Mouse (Mus musculus) G1E (cell line): ENCODE measurements around the gene Gm10024.
"Not testable (repeated sequence)": the region's sequence is repeated elsewhere in the genome, so short reads cannot be mapped to it uniquely, and the experiment has no call there.

Experiments used
- CTCF ChIP-seq: IDR thresholded peaks from 2 replicates; pipeline ENCODE4 v1.5.1; 2012; ENCODE audit warnings: low read depth, low read length, inconsistent platforms, mixed read lengths
- GATA1 ChIP-seq: IDR thresholded peaks from 2 replicates; pipeline ENCODE4 v1.6.1; 2012; ENCODE audit warnings: borderline replicate concordance, low read length, inconsistent platforms, mixed read lengths
- GATA2 ChIP-seq: IDR thresholded peaks from 2 replicates; pipeline ENCODE4 v1.6.1; 2012; ENCODE audit warnings: low read depth, low read length, inconsistent platforms, borderline replicate concordance
- POLR2AphosphoS5 ChIP-seq: IDR thresholded peaks from 2 replicates; pipeline ENCODE4 v1.6.1; 2012; ENCODE audit warnings: low read depth, low read length, inconsistent platforms; ENCODE audit not compliant: insufficient replicate concordance
- TAL1 ChIP-seq: conservative IDR thresholded peaks from 2 replicates; pipeline ENCODE4 v1.6.1; 2012; ENCODE audit warnings: low read depth, low read length, inconsistent platforms, mixed read lengths

DNA sequence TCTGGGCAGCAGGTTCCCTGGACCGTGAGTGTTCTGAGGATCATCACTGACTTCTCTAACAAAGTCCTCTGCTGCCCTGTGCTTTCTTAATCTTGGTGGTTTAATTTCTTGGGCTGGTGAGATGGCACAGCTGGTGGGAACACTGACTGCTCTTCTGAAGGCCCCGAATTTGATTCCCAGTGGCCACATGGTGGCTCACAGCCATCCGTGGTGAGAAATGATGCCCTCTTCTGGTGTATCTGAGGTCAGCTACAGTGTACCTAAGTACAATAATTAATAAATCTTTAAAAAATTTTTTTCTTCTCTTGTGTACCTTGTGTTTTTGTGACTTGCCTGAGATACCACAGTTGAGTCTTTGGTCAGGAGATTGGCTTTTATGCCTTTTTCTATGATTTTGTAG is 41.1 kb downstream of the Gm10024 start:
- TF ChIP-seq CTCF, GATA1, GATA2, TAL1, POLR2AphosphoS5: not testable (repeated sequence)
